Mouse (Mus musculus) G1E (cell line): ENCODE measurements around the gene Oip5.

ENCODE experiments used
- CTCF ChIP-seq: IDR thresholded peaks from 2 replicates; pipeline ENCODE4 v1.5.1; 2012; ENCODE audit warnings: low read depth, low read length, inconsistent platforms, mixed read lengths
- GATA1 ChIP-seq: IDR thresholded peaks from 2 replicates; pipeline ENCODE4 v1.6.1; 2012; ENCODE audit warnings: borderline replicate concordance, low read length, inconsistent platforms, mixed read lengths
- GATA2 ChIP-seq: IDR thresholded peaks from 2 replicates; pipeline ENCODE4 v1.6.1; 2012; ENCODE audit warnings: low read depth, low read length, inconsistent platforms, borderline replicate concordance
- TAL1 ChIP-seq: conservative IDR thresholded peaks from 2 replicates; pipeline ENCODE4 v1.6.1; 2012; ENCODE audit warnings: low read depth, low read length, inconsistent platforms, mixed read lengths

DNA sequence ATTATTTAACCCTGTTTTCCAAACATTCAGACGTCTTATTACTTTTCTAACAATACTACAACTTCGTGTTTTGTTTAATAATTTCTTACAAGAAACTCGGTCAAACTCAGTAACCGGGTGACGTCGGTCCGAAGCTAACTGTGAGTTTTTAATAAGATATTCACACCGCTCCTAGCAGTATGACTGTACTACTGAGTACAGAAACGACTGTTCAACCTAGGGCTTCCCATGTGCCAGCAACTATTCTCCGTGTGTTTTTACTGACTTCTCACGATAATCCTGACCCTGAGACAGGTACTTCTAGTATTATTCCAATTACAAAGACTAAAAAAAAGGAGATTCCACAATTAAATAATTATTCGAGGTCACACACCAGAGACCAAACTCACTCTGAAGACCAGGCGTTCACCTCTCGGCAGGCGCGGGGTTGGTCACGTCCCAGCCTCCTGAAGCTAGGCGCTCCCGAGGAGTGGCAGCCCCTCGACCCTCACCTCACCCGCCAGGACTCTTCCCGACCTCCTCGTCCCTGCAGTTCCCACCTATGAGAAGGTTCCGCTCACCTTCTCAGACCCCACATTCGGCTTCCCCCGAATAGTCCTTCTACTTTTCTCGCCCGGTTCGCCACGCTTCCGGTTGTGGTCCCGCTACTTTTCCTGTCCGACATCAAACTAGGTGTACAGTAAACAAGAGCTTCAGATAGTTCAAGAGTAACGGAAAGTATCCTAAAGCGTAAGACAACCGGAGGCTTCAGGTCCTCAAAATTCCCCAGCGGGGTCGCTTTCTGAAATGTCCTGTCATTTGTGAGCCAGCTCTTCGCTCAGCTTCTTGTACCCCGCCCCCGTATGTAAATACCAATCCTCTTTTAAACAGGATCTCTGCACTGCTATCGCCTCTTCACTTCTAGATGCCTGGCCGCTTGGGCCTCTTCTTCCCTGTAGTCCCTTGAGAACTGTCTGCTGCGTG lies 44.2 kb upstream of the Oip5 start, which contains the start of gene Ndufaf1:
- TF ChIP-seq CTCF, result no peak
- no peak for TF ChIP-seq GATA2
- no peak for TF ChIP-seq GATA1
- TF ChIP-seq TAL1, result no peak
